Mouse (Mus musculus) heart, postnatal 36 days (tissue): ENCODE measurements at regions not wholly inside any gene's neighbourhood (a gene's known extent, or its start where the extent isn't known, plus 50 kb on each side); places are given as distances from the start of the nearest gene placed in this dataset.

Experiments
- DNase-seq, 2 experiments: peaks; one replicate each; pipeline ENCODE4 v3.0.0; 2021 to 2022
- intact Hi-C: fragments of 180-260 bp; cut with DNase I; formaldehyde crosslinking; loops from one replicate; pipeline ENCODE4 v1.15.1; 2025

DNA sequence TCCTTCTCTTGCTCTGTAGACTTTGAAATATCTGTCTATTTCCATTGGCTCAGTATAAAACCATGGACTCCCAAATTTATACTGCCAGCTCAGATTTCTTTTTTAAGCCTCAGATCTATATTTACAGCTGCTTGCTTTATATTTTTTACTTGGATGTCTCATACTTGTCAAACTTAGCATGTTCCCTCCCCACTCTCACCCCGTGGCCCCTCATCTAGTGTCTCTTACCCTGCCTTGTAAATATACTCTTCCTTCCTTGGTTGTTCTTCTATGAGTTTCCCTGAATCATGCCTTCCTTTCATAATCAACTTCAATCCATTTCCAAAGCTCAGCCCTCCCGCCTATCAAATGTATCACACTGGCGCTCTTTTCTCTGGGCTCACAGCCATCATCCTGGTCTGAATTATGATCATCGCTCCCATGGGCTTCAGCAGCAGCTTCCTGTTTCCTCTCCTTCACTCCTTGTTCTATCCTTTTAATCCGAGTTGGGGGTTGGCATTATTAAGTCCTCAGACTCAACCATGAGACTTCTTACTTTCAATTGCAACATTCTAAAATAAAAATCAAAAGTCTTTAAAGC, 177.0 kb upstream of the Cnr1 start:
- intact Hi-C loops: no loop called here
- DNase-seq: peak in 1 of 2 experiments; percentile 15

GRCm38 (mm10) chr4:33767721-33768120, 156.7 kb upstream of the Cnr1 start:
- intact Hi-C loops: no loop called here
- DNase-seq: no peak

- intact Hi-C loops: no loop called here
- DNase-seq: no peak
These were observed 138.4 kb upstream of the Cnr1 start for GRCm38 (mm10) chr4:33786027-33786426.

DNA sequence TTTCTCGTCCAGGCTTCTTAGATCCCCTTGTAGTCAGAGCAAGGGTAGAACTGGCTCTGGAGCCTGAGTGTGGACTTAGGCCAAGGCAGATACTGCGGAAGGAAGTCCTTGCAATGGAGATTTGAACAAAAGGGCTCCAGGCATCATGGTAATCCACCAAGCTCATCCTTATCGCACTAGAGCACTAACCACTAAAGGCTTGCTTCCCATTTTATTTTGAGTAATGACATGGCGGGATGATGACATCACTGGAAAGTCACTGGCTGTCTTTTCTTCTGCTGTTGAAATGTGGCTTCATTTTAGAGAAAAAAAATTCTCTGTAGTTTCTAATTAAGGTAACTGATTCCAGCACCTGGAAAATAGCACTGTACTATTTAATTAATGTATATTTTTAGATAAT, 137.4 kb upstream of the Cnr1 start:
- intact Hi-C loops: no loop called here
- no peak for DNase-seq

DNA sequence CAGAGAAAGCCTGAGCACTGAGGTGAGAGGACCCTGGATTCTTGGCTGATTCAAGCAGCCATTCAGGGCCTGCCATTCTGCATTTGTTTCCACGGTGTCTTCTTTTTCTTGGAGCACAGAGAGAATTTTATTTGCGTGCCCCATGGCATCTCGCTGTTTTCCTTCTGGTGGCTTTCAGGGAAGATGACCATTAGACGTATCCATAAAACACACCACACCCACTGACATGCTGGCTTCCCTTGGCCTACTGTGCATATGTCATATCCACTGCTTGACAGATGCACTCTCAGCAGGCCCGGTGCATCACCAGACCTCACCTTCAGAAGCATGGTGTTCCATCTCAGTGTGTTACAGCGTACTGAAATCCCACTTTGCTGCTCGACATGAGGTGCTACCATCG, 131.0 kb upstream of the Cnr1 start:
- intact Hi-C loops: no loop called here

DNA sequence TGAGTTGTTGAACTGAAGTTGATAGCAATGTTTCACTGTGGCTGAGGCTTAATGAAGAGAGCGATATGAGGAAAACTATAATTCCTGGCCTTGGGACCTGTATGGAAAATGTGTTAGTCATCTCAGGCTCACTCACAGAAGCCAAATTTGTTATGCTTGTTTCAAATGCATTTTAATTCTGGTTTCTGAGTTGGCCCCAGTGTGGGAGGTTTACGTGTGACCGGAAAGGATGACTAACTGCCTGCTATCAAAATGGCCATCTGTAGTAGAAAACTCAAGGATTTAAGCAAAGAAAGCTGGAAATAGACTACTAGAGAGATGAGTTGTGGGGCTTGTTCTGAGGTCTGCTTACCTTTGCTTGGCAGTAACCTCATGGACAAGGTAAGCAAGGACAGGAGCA, 128.9 kb upstream of the Cnr1 start:
- intact Hi-C loops: no loop called here
- DNase-seq: no peak

More for the DNA sequence above, 131.0 kb upstream of the Cnr1 start:
- no peak for DNase-seq

DNA sequence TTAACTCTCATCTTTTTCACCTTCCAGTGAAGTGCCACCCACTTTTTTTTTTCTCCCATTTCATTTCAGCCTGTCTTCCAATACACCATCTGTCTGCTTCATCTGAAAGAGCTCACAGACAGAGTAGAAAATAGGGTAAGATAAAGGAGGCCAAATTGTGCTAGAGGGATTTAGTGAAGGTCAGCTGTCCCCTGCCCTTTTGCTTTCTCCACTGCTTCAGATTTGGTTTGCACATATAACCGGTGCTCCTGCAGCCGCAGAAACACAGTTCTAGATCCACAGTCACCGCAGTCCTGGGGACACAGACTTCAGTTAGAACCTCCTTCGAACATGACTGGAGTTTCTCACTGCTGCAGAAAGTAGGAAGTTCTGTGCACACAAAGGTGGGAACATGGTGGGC, 126.4 kb upstream of the Cnr1 start:
- intact Hi-C loops: no loop called here
- DNase-seq: no peak

GRCm38 (mm10) chr4:33798654-33799053, 125.7 kb upstream of the Cnr1 start:
- intact Hi-C loops: no loop called here

GRCm38 (mm10) chr4:33799110-33799509, 125.3 kb upstream of the Cnr1 start:
- intact Hi-C loops: no loop called here
- no peak for DNase-seq

More at GRCm38 (mm10) chr4:33798654-33799053, 125.7 kb upstream of the Cnr1 start:
- DNase-seq: no peak

GRCm38 (mm10) chr4:33799831-33800230, 124.6 kb upstream of the Cnr1 start:
- no peak for DNase-seq
- intact Hi-C loops: no loop called here

DNA sequence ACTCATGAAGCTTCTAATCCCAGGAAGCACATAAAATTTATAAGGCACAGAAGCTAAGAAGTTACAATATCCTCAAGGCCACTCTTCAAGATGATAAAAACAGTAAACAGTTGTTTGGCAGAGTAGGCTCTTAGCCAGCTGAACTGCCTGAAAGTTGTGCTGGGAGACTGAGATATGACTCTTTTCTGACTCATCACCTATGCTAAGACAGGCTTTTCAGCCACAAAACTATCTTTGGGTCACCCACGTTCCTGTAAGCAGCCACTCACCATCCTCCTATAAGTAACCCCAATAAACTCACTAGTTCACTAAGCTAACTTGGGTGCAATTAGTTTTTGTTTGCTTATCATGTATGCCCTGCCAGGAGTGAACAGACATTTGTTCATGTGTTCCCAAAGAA, 112.1 kb upstream of the Cnr1 start:
- intact Hi-C loops: no loop called here
- no peak for DNase-seq

DNA sequence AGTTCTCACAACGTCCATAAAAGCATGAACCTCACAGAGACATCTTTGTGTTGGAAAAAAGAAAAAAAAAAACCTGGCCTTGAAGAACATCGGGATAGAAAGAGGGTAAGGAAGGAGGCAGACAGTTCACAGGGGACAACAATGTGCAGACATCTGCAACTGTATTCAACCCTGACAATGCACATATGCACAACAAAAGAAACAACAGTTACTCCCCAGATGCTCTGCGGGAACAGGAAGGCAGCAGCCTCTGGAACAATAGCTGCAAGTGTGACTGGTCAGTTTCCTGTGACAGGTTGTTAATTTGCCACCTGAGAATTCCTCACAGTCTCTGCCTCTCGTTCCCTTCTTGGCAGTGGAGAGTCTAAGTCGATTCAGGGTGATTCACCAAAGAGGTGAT, 100.5 kb upstream of the Cnr1 start:
- DNase-seq: no peak
- intact Hi-C loops: no loop called here

DNA sequence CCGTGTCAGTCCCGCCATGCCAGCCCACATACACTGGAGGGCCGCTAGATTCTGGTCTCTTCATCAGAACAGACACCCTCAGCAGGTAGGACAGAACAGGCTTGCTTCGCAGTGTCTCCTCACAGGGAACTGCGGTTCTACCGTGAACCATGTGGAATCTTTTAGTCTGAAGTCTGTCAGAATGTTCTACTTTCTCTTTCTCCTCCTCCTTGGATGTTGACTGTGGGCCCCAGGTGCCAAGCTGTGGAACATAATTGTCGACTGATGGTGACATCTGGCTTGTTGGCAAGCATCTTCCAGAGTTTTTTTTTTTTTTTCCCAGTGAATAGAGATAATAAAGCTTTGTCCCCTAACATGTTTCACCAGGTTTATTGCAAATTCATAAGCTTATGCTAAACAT, 91.3 kb upstream of the Cnr1 start:
- DNase-seq: no peak
- intact Hi-C loops: no loop called here

DNA sequence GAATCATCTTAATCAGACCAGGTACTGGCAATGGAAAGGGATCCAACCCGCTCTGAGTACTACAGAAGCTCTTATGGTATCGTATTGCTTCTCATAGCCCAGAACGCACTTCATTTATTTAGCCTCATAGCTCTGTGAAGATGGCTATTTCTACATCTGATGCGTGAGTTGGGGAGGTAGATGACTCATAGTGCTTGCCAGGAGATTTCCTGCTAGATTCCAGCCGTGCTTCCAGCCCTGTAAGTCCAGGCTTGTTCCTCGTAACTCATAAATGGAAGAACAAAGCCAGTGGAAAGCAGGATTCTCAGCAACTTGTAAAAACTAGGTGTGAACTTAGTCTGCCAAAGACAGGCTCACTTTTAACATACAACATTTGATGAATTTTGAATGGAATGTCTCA, 86.0 kb upstream of the Cnr1 start:
- no peak for DNase-seq
- intact Hi-C loops: no loop called here

DNA sequence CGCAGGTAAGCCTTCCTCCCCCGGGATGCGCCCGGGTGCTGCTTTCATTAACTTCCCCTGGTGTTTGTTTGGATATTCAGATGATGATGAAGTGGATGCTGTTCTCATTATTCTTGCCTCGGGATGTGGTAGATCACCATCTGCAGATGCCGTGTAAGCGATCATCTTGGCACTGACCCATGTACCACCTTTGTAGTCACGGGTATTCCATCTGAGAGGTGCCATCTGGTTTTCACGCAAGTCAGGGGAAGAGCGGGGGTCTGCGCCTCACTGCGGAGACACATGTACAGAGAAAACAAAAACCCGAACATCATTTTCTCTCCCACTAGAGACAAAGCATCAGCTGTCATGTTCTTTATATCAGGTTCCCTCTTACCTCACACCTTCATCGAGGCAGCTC, 84.3 kb upstream of the Cnr1 start:
- intact Hi-C loops: no loop called here
- no peak for DNase-seq

DNA sequence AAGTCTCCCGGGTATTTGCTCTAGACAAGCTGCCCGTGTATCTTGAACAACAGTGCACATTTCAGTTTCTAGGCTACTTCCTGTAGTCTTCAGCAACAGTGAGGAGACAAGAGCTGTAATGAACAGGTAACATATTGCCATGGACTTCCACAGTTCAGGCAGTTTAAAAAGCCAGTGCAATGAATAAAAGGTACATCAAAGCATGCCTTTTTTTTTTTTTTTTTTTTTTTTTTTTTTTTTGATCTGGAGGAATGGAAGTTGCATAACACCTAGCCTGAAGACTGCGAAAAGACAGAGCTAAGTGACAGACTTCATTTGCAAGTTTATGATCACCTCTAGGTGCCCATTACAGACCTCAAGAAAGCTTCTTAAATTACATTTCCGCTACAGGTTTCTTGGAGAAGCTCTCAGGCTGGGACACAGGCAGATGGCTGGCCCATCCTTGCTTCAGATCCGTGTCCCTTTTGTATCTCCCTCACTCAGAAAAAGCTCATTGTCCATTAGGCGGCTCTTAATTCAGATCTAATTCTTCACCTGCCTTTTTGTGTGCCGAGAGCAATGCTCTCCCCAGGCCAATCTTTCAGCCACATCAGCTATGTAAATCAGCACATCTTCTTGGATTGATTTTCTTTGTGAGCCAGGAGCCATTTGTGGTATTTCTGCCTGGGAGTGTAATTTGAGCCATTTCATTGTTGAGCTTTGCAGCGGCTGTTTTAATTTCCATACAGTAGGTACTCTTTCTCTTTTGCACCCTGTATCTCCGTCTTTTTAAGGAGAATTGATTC, 78.6 kb upstream of the Cnr1 start:
- intact Hi-C loops: no loop called here
- no peak for DNase-seq

DNA sequence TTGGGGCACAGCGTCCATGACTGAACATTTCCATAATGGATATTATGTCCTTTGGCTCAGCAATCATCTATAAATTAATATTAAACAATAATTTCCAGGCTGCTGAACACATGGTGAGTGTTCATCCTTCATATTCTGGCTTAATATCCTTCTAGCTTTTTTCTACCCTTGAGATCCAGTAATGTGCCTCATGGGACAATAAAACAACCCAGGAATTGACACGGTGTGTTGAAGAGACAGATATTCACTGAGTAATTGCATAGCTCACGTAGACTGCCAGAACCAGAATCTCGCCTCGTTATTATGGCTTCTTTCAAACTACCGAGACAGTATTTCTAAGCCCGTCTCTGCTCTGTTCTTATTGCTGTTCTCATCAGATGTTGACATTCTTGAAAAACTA, 74.1 kb upstream of the Cnr1 start:
- no peak for DNase-seq
- intact Hi-C loops: no loop called here

- DNase-seq: no peak
- intact Hi-C loops: no loop called here
These were observed 72.1 kb upstream of the Cnr1 start for GRCm38 (mm10) chr4:33852294-33852693.

DNA sequence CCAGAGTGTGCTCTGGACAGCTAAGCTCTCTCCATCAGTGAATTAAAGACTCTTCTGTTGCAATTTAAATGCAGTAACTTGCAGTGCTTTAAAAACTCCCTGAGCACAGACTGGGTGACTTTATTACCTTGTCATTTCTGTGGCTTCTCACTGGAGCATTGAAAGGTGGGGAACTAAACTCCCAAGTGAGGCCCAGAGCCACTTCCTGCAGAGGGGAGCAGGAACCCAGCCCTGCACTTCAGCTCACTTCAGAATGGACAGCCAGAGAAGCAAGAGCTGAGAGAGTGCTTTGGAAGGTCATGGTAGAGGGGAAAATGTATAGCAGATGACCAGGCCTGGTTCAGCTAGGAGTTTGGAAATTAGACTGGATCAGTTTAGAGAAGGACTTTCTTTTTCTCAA, 69.3 kb upstream of the Cnr1 start:
- intact Hi-C loops: no loop called here
- DNase-seq: no peak

DNA sequence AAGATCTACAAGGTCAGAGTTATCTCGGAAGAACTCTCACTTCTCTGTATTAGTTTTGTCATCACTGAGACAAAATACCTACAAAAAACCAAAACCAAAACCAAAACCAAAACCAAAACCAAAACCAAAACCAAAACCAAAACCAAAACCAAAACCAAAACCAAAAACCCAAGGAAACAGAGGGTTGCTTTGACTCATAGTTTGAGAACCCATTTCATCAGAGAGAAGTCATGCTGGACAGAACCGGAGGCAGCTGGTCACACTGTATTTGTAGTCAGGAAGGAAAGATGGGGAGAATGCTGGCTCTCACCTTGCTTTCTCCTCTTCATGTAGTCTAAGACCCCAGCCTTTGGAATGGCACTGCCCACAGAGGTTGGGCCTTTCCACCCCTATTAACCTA, 57.3 kb upstream of the Cnr1 start:
- intact Hi-C loops: no loop called here
- no peak for DNase-seq

DNA sequence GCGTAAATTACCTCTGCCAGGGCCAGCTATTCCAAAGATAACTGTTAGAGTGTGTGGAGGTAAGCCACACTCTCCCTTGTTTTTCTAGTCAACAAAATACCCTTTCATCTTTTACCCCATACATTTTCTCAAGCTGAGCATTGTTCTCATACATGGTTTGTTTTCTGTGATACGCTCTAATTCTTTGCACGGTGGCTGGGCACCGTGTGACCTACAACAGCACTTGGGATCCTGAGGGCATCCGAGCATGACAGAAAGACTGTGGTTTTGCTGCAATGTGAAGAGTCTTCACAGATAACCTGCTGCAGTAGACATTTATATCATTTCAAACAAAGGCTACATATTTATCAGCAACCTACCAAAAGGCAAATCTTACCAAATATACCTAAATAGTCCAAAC, 55.1 kb upstream of the Cnr1 start:
- intact Hi-C loops: no loop called here
- DNase-seq: no peak
